Mouse (Mus musculus) thymus, postnatal 36 days (tissue): Measurements from ENCODE around the gene Slc3a1.
A peak's percentile ranks its signal among the peaks of the same experiment; 100 is the strongest.

Experiments used
- DNase-seq, 2 experiments: peaks; one replicate each; pipeline ENCODE4 v3.0.0; 2022; ENCODE audit warnings: mixed read lengths in 2 of 2

Slc3a1 gene

DNA sequence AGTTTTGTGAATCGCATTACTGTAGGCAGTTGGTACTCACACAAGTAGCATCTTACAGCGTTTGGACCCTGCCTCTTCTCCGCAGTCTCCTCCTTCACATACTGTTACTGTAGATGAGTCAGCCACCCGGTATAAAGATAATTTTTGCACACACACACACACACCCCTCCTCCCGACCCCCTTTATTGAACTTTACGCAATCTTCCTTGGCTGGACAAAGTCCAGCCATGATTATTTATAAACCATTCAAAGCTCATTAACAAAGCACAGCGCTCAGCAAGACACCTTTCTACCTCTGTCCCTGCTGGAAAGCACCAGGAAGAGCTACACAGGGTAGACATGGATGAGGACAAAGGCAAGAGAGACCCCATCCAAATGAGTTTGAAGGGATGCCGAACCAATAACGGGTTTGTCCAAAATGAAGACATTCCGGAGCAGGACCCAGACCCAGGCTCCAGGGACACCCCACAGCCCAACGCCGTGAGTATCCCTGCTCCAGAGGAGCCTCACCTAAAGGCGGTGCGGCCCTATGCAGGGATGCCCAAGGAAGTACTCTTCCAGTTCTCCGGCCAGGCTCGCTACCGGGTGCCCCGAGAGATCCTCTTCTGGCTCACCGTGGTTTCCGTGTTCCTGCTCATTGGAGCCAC is at the start of gene Slc3a1:
Slc3a1 (plus strand) TSS at position 284 of the 647 bp plus-strand sequence.
- DNase-seq = no peak

DNA sequence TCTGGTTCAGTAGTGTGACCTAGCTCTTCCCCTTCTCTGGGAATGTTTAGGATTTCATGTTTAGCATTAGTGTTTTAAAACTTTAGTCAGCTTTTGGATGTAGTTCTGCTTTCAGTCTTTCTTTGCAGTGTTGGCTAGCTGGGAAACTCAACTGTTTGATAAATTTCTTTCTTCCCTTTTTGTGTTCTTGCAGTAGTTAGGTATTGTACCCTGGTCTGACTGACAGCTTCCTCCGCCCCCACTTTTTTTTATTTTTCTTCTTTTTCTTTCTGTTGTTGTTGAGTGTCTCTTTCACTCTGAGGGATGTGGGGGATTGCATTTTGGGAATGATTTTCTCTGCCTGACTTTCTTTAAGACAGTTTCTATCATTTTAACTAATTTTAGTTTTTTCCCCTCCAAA is 46.5 kb upstream of the Slc3a1 start:
- DNase-seq = no peak

DNA sequence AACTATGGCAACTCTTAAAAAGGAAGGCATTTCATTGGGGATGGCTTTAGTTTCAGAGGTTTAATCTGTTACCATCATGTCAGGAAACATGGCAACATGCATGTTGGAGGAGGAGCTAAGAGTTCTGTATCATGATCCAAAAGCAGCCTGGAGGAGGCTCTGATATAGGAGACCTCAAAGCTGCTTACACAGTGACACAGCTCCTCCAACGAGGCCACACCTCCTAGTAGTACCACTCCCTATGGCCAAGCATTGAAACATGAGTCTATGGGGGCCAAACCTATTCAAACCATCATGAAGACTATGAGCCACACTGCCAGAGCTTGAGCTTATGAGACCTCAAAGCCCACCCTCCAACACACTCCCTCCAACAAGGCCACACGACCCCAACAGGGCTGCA is 45.4 kb upstream of the Slc3a1 start:
- no peak for DNase-seq

DNA sequence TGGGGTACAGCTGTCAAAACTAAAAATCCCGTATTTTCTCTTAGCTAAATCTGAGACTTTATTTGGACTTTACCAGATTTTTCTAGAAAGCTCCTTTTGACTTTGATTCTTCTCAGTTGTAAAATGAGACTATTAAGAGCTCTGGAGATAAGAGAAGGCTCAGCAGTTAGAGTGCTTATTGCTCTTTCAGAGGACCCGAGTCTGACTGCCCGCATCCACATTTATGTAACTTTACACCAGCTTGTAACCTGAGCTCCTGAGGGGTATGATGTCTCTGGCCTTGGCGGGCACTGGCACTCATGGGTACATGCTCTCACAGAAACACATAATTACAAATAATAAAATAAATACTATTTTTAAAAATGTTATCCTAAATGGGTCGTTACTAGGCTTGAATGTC is 41.8 kb upstream of the Slc3a1 start:
- DNase-seq = no peak

DNA sequence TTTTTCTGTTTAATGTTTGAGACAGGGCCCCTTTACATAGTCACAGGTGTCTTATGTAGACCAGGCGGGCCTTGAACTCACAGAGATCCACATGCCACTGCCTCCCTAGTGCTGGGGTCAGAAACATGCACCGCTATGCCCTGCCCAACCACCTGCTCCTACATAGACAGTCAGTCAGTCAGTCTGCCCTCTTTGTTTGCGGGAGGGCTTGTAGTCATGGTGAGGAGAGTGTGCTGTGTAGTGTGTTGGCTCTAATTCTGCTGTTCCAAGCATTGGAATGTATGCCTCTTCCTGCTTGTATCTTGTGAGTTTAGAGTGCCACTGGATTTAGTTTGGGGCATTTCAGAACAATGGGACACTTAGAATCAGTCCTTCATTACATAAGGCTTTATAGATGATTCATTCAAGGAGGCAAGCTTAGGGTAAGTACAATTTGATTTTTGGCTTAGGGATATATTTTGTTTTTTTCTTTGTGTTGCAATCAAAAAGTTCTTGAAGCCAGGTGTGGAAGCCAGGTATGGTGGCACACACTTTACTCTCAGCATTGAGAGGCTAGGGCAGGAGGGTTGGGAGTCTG is 40.3 kb upstream of the Slc3a1 start:
- DNase-seq = no peak

DNA sequence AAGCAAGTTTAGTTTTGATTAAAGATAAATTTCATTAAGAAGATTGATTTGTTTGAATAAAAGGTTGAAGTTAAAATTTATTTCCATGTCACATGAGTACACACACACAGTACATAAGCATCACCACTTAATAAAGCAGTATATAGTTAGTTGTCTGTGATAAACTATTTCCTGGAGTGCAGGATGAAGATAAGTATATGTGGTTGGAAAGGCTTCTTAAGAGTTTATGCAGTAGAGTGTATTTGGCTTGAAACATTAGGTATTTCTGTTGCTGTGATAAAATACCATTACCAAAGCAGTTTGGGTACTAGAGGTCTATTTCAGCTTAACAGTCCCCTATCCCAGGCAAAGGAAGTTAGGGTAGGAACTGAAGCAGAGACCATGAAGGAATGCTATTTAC is 39.7 kb upstream of the Slc3a1 start:
- DNase-seq = no peak

DNA sequence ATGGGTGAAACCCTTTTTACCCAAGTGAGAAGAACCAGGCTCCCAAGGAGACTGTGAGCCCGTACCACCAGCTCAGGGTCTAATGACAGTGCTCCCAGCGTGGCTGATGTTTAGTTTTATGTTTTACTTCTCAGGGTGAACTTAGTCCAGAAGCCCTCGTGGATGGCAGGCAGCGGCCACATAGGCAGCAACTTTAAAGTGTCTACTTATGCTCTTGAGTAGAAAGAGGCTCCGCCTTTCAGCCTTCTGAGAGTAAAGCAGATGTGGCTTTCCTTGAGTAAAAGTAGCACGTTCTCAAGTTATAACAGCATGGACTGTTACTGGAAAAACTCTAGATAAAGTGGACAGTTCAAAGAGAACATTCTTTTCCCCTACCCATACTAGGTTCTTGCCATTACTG is 32.3 kb upstream of the Slc3a1 start:
- DNase-seq = no peak

DNA sequence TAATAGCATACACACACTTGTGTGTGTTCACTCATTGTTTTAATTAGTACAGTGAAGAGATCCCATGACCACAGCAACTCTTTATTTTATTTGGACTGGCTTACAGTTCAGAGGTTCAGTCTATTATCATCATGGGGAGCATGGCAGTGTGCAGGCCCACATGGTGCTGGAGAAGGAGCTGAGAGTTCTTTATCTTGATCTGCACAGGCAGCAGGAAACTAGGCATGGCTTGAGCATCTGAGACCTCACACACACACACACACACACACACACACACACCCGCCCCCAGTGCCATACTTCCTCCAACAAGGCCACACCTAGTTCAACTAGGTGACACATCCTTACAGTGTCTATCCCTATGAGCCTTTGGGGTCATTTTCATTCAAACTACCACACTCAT is 30.5 kb upstream of the Slc3a1 start:
- DNase-seq = no peak

DNA sequence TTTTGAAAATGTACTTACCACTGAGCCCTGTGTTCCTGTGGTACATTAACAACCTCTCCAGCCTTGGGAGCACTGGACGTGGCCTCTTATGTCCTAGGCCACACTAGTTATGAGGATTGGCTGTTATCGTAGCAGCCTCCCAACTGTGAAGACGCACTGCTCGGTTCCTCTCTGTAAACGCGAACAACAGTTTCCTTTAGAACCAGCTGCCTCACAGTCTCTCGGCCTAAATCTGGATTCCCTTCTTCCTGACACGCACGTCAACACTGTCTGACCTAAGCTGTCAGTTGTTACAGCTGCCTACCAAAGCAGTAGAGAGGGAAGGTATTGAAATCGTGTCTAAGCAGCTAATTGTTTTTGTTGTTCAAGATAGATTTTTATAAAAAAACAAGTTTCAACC is 28.5 kb upstream of the Slc3a1 start:
- no peak for DNase-seq

DNA sequence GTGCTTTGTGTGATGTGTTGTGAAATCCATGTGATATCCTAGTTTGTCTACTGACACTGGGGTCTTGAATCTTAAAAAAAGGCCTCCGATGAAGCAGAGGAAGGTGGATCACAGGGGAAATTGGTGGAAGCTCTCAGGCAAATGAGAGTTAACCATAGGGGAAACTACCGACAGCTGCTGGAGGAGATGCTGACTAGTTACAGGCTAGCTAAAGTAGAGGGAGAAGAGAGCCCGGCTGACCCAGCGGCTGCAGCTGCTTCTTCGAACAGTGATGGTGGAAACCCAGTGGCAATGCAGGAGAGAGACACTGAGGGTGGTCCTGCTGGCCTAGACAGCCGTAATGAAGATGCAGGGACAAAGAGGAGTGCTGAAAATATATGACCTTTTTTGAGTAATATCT is 14.7 kb upstream of the Slc3a1 start:
- no peak for DNase-seq

DNA sequence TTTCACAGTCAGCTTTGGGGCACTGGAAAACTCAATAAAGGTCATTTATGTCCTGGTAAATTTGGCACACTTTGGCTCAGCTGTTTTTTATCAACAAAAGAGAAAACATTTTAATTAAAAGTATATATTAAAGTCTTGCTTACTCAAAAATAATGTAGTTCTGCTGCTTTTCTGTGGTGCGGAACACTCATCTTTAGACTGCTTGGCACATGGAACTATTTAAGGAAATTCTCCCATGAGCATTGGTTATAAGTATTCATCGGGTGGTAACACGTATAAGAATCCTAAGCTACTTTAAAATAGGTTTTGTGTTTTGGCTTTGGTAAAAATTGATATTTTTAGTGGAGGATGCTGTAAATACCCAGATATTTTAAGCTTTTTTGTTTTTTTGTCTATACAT is 13.5 kb upstream of the Slc3a1 start:
- DNase-seq = no peak

DNA sequence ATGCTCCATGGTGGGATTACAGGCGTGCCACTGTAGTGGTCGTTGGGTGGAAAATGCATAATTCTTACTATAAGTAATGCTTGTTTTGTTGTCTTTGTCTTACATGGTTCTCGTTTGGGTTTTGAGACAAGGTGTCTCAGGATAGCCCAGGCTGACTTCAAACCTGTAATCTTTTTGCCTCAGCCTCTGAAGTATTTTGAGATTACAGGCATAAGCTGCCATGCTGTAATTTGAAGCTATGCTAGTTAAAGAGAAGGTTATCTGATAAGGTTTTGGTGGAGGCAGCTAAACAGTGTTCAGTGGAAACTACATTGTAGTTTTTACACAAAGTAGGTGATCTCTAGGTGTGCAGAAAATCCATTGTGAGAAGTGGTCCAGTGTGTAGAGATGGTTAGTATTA is 9.8 kb upstream of the Slc3a1 start:
- no peak for DNase-seq

DNA sequence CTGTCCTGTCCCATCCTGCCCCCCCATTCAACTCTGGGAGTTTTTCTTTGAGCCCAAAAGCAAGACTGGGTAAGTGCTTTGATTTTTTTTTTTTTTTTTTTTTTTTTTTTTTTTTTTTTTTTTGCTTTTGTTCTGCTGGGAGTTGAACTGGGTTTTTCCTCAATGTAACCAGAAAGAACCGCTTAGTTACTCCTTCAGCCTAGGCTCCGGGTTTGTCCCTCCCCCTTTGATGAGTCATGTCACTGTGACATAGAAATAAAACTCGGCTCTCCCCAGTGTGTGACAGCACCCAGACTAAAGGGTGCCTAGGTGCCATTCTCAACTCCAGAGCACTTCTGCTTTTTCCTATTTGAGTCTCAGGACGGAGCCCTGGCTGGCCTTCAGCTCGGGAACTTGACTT is 9.4 kb upstream of the Slc3a1 start:
- no peak for DNase-seq

DNA sequence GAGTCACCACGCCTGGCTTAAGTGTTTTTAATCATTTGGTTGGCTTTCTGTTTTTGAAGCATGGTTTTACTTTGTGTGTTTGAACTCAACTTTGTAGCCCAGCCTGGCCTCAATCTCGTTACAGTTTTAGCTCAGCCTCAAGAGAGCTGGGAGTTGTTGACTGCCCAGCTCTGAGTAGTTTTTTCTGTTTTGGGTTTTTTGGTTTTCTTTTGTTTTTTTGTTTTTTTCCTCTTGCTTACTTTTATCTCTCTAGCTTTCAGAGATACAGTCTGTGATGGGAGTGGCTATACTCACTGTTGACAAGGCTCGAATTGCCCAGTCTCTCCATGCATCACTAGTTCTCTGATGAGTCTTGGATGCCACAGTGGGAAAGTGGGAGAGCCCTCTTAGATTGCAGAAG is 7.8 kb upstream of the Slc3a1 start:
- no peak for DNase-seq

DNA sequence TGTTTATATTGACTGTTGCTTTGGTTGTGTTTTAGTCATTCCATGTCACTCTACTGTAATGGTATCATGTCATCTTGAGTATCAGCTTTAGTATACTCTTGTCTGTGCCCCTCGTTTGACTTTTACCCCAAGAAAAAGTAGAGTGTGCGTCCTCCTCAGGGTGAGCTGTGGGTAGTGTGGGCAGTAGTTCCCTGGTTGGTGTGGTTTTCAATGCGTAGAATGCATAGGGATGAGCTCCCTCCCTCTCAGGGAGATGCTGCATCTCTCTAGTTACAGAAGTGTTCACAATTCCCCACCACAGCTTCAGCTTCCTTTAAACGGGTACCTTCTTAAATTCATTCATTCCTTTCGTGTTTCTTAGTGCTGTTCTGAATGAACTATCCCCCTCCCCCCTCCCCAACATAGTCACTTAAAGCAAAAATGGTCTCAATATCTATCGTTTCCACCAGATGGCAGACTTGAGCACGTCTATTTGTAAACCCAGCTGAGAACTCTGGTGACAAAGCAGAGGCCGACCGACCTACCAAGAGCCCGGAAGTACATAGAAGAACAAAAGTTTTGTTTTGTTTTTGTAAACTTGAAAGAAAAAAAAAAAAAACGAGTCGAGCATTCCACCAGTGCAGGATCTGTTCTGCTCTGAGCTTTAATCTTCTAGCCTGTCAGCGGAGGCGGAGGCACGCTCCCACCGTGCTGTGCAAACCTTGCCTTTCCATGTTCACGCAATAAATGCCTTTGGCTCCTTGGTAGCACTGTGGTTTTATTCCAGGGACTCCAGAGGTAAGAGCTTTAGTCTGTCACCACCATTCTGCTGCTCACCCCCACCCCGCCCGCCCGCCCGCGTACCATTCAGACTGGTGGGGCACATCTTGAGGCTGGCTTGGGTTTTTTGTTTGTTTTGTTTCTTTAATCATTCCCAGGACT is 4.7 kb upstream of the Slc3a1 start:
- DNase-seq = peak; percentile 48 to 62

DNA sequence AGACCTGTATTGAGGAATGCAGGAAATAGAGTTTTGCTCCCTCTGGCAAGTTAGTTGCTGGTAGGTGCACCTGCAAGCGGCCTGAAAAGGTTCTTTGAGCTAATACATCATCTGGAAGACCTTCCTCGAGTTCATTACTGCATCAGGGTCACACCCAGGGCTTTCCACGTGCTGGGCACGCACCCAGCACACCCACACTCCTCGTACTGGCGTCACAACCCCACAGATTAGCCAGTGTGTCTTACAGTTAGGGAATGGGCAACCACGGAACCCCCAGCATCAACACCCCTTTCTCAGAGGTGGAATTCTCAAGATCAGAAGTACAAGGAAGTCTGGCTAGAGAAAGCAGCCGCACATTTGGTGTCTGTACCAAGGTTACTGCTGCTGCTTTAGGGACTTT is 3.9 kb upstream of the Slc3a1 start:
- no peak for DNase-seq

DNA sequence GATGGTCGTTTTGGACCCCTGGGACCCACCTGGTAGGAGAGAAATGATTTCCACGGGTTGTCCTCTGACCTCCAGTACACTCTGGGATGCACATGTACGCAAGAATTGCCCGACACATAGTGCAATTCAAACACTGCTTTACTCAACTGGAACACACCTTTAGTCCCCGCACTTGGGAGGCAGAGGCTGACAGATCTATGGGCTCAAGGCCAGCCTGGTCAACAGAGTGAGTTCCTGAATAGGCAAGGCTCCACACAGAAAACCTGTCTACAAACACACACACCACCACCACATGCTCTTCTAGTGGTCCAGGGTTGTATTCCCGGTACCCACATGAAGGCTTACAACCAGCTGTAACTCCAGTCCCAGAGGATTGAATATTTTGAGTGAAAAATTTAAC is 3.0 kb upstream of the Slc3a1 start:
- DNase-seq = no peak

DNA sequence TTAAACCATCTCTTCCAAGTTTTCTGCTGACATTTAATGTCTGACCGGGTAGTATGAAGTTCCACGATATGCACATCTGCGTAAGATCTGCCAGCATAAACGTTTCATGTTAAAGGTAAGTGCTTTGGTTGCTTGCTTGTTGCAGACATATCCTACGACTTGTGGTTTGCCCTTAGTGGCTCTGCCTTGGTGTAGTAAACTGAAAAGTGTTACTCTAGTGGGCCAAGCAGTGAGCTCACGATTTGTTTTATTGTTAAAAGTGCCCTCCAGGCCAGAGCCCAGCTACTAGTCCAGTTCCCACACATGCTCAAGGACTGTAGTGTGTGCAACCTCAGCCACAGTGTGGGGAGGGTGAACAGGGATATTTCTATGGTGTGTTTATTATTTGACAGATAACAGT is 1.7 kb upstream of the Slc3a1 start:
- DNase-seq = no peak

DNA sequence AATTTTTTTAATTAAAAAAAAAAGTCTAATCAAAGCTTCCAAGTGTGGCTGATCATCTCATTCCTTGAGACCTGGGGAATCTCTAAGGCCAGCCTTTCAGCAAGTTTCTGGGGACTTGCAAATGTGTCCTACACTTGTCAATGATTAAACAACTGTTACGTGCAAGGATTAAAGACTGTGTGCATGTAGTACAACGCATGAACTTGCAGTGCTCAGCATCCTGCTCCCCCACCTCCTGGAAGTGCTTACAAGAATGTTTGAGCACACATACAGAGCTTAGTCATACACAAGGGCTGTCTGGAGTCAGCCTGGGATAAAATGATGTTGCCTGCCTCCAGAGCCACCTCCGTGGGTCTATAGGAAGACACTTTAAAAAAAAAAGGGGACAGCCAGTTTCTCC is 929 bp upstream of the Slc3a1 start:
- no peak for DNase-seq

DNA sequence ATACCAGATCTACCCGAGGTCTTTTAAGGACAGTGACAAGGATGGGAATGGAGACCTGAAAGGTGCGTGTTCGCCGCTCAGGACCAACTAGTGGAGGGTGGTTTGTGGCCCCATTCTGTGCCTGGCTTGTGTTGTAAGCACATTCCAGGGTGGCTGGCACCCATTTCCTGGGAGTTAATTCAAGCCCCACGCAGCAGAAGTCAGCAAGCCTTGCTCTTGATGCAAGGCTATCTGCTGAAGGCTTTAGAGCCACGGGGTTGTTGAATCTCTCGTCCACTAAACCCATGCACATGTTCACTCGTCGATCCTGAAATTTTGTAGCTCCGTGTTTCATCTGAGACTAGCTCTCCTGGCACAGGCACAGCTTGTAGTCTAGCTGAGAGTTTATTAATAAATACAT is 621 bp downstream of the Slc3a1 start:
- no peak for DNase-seq

DNA sequence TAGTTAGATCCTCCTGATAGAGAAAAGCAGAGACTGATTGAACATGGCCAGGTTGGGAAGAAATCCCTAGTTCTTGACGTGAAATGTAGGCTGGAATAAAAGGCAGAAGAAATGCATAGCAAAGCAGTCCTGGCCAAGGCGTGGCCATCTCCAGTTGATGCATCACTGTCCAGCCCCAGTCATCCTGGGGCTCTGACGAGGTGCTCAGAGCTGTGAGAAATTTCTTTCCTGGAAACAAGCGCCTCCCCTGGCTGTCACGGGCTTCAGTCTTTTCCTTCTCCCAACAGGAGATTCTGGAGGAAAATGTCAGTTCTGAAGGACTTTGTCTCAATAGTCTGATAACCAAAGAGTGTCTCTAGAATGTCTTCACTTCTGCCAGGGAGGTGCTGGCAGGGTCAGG is 2.5 kb downstream of the Slc3a1 start:
- no peak for DNase-seq

DNA sequence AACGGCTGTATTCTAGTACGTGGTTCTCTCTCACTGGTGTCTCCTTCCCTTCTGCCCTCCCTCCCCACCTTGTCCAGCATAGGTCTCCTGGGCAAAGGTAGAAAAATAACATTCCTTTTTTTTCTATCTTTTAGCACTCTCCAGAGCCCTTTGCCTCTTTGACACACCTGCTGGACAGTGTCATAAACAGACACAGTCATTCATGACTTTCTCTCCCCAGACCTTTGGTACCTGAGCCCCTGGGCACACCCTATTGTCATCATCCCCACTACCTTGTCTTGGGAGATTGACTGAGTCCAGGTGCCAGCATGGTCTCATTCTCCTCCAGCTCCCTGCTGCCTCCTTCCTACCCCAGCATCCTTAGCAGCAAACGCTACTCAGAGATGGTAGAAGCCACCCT is 4.9 kb downstream of the Slc3a1 start:
- no peak for DNase-seq

DNA sequence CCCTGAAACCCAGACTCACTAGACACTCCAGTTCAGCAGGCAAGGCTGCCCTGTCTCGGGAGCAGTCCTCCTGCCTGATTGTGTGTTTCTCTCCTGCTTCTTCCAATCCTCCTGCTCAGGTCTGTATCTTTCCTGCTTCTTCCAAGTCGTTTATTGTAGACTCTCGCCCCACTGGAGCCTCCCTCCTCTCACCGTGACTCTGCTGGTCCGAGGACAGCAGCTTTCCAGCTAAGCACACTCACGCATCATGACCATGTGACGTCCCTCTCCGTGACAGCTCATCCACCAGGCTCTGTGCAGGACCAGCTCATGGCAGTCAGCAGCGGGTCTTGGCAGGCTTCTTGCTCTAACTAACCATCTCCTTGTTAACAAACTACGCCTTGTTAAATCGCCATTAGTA is 5.9 kb downstream of the Slc3a1 start:
- no peak for DNase-seq

DNA sequence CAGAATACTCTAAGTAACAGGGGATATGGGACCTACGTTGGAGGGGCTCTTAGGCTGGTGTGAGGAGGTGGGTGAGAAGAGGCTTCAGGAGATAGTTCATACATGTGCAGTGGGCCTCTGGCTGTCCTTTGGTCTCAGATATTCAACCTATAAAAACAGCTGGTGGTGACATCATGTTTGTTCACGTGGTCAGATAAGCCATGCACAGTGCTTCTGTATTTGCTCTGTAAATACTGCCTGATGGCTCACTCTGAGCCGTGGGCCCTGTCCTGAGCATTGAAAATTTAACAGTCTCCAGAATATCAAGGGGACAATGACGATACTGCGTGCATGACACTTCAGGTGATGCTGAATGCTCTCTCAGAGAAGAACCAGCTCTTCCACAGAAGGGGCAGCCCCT is 9.7 kb downstream of the Slc3a1 start:
- DNase-seq = no peak
